Mouse (Mus musculus) subcutaneous adipose tissue, adult 2 months (tissue): ENCODE data around the gene Bpgm. TPM values are rescaled to one million over a fixed set of nuclear protein-coding genes. Genes with fewer than 3 reads are reported as not detected.

Experiments
- polyA plus RNA-seq: library from polyadenylated mRNA; depleted of rRNA; stranded (reverse); fragments of >200 nt; gene quantifications from 2 replicates; pipeline ENCODE4 v1.2.3, GENCODE M21; 2012; ENCODE audit warnings: low replicate concordance; rRNA removed

Gene Bpgm
- polyA plus RNA-seq: 12.8 and 14.1 TPM in 2 replicates

GRCm38 (mm10) chr6:34475974-34476794 is at the start of gene Bpgm:
Gene Bpgm, plus strand, starts transcription at chr6:34476207.

Other genes with a start within 250 kb of the Bpgm start
- gene Akr1b3, start 158.7 kb upstream of the Bpgm start, polyA plus RNA-seq: 224 and 323 TPM in 2 replicates
- 25.2 and 32.0 TPM in 2 replicates for gene Akr1b8, start 122.1 kb upstream of the Bpgm start, polyA plus RNA-seq
- gene Akr1b10, start 92.0 kb upstream of the Bpgm start, polyA plus RNA-seq: 44.4 and 53.3 TPM in 2 replicates
- 0.14 and 2.2 TPM in 2 replicates for gene Akr1b7, start 63.9 kb upstream of the Bpgm start, polyA plus RNA-seq
- 48.6 and 94.8 TPM in 2 replicates for gene Cald1, start 122.3 kb downstream of the Bpgm start, polyA plus RNA-seq